Mouse (Mus musculus) retina, postnatal 7 days (tissue): Measurements from ENCODE around the gene Cyb561.
A peak's percentile ranks its signal among the peaks of the same experiment; 100 is the strongest.

Source experiments
- DNase-seq: peaks from one replicate; pipeline ENCODE4 v3.0.0-alpha.2; 2012; ENCODE audit warnings: low read depth, low spot score

The Cyb561 gene

GRCm38 (mm10) chr11:105952911-105953386 is at the start of gene Cyb561:
Cyb561 (minus strand) TSS chr11:105953336.
- DNase-seq, result no peak

GRCm38 (mm10) chr11:106001718-106002117 is 48.6 kb upstream of the Cyb561 start:
- DNase-seq, result peak; percentile 32

GRCm38 (mm10) chr11:106000062-106000461 is 46.9 kb upstream of the Cyb561 start:
- no peak for DNase-seq

- DNase-seq, result no peak
These were observed 41.2 kb upstream of the Cyb561 start, which contains the start of gene Ace3 for GRCm38 (mm10) chr11:105994375-105994774. Ace3 (plus strand) TSS chr11:105994675.

DNA sequence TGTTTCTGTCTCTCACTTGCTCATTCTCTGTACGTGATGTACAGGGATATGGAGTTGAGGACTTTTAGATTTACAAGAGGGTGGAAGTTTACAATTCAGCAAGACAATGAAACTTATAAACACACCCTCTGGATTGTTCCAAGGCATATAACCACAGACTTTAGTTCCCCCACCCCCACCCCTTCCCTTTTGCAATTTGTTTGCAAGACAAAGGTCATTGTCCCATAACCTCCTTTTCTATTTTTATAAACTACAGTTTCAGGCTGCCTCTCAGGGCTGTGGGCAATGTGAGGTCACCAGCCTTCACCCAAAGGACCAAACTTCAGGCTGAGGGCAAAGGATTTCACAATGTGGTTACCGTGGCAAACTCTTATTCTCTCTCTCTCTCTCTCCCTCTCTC is 37.1 kb upstream of the Cyb561 start:
- DNase-seq, result no peak

GRCm38 (mm10) chr11:105989446-105989845 is 36.3 kb upstream of the Cyb561 start:
- DNase-seq, result no peak

GRCm38 (mm10) chr11:105987446-105987845 is 34.3 kb upstream of the Cyb561 start:
- DNase-seq, result no peak

GRCm38 (mm10) chr11:105984452-105984851 is 31.3 kb upstream of the Cyb561 start:
- no peak for DNase-seq

GRCm38 (mm10) chr11:105978634-105979033 is 25.5 kb upstream of the Cyb561 start:
- no peak for DNase-seq

DNA sequence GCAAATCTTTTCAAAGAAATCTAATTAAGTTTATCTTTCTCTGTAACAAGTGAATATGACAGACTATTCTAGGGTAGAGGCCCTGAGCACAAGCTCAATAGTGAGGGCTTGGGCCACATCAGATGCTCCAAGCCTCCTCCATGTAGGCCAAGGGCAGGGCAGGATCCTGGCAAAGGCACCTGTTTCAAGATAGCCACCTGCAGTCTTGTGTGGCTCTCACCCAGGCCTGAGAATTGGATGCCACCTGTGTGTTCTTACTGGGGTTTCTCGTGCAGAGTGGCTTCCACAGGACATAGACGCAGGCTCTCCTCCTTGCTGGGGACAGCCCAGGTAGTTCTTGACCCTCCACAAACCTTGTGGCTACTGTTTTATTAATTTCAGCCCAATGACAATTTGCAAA is 25.1 kb upstream of the Cyb561 start:
- DNase-seq, result no peak

GRCm38 (mm10) chr11:105975636-105976035 is 22.5 kb upstream of the Cyb561 start:
- no peak for DNase-seq

DNA sequence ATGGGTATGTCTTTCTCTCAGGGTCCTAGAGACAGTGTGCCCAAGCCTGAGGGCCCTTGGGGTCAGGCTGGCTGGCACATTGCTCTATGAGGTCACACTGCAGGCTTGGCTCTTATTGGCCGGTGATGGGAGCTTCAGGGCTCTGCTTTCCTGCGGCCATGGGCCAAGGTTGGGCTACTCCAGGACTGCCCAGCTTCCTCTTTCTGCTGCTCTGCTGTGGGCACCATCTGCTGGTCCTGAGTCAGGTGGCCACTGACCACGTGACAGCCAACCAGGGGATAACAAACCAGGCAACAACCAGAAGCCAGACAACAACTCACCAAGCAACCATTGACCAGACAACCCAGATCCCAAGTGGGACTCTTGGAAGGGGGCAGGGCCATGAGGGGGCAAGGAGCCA is 21.9 kb upstream of the Cyb561 start:
- DNase-seq, result no peak

DNA sequence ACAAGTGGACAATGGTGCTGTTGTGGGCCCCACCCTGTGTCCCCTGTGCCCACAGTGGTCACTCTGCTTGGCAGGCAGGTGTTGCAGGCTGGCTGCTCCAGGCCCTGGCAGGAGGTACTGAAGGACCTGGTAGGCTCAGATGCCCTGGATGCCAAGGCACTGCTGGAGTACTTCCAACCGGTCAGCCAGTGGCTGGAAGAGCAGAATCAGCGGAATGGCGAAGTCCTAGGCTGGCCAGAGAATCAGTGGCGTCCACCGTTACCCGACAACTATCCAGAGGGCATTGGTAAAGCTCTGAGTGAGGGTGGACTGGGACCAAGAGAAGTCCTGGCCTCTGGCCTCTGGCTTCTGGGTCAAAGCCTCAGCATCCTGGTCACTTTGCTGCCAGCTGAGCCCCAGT is 21.5 kb upstream of the Cyb561 start:
- DNase-seq, result no peak

- no peak for DNase-seq
These were observed 16.4 kb upstream of the Cyb561 start for GRCm38 (mm10) chr11:105969516-105969915.

DNA sequence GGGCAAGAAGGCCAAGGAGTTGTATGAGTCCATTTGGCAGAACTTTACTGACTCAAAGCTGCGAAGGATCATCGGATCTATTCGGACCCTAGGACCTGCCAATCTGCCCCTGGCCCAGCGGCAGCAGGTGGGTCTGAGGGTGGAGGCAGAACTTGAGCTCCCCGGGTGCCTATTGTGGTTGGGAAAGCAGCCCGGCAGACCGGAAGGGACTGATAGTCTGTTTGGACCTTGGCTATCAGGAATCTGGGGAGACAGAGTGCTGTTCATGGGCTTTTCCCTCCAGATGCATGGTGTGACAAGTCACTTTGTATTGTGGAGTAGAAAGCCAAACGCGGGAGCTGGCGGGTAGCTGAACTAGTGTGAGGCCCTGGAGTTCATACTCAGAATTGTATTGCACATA is 15.8 kb upstream of the Cyb561 start:
- DNase-seq, result no peak

DNA sequence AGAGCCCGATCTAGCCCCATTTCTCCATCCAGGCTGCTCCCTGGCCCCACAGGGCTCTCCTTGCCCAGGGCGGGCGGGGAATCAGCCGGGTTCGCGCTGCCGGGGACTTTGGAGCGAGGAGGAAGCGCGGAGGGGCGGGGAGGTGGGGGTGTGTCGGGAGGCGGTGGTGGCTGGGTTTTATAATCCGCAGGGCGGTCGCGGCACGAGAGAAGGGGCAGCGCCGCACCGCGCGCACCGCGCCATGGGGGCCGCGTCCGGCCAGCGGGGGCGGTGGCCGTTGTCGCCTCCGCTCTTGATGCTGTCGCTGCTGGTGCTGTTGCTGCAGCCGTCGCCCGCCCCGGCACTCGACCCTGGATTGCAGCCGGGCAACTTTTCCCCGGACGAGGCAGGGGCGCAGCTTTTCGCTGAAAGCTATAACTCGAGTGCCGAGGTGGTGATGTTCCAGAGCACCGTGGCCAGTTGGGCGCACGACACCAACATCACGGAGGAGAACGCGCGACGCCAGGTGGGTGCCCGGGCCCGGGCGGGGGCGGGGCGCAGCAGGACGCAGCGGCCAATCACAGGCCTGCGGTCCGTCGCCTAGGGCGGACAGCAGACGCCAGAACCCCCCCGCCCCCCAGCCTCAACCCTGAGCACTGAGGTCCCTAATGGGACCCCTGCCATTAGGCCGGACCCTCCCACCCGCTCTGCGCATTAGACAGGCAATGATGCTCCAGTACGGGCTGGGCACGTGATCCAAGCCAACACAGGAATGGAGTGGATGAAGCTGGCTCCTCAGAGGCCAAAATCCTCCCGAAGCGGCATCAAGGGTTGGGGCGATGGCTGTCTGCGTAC is 14.8 kb upstream of the Cyb561 start, which contains the start of gene Ace:
Ace (plus strand) TSS at position 205 of the 834 bp plus-strand sequence.
- no peak for DNase-seq

- DNase-seq, result no peak
These were observed 13.2 kb upstream of the Cyb561 start for GRCm38 (mm10) chr11:105966288-105966687.

DNA sequence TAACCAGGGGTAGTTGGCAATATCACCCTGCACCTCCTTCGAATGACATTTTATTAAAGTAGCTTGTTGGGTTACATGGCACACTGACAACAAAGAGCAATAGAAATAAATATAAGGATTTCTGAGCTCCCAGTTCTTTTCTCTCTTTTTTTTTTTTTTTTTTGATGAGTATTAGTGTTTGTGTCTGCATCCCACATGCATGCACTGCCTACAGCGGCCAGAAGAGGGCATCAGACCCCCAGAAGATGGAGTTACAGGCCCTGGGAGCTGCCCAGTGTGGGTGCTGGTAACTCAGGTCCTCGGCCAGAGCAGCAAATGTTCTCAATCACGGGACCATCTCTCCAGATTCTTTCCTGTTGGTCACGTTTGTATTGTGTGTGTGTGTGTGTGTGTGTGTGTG is 11.6 kb upstream of the Cyb561 start:
- DNase-seq, result no peak

DNA sequence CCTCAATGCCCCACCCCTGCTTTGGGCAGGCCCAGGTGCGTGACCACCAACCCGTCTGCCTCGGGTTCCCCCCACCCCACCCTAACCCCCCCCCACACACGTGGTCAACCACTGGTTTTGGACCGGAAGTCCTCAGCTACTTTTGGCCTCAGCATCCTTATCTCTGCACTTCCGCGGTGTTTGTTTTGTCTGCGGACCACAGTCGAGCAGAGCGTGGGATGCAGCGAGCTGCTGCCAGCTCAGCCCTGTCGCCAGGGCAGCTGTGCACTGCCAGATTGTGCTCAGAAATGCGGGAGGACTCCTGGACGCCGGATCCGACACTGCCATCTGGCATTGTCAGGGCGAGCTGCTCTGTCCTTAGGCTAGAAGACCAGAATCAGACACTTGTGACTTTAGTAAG is 6.2 kb upstream of the Cyb561 start:
- no peak for DNase-seq

- no peak for DNase-seq
These were observed 5.4 kb upstream of the Cyb561 start for GRCm38 (mm10) chr11:105958566-105958965.

GRCm38 (mm10) chr11:105957501-105957900 is 4.4 kb upstream of the Cyb561 start:
- DNase-seq, result no peak

- DNase-seq, result no peak
These were observed 2.8 kb upstream of the Cyb561 start for GRCm38 (mm10) chr11:105955815-105956430.

DNA sequence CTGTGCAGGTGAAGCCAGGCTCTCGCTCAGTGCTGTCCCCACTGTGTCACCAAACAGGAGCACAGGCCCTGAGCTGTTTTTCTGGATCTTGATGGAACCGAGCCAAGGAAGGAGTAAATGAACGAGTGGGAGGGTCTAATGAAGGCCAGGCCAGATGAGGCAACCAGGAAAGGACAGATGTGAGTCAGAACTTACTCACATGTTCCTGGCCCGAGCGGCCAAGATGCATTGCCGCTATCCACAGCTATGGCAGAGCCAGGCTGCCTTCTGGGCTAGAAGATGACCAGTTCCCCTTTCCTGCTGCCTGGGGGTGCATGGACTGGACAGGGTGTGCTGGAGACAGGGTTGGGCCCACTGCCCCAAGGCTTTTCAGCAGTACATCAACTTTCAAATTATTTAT is 266 bp upstream of the Cyb561 start:
- DNase-seq, result no peak
